Mouse (Mus musculus) brain, embryonic 14.5 days (tissue): ENCODE data around the gene Podn.

Source experiments
- CTCF ChIP-seq: fragments of 200-500 bp; IDR thresholded peaks from 2 replicates; pipeline ENCODE4 v1.5.1; 2012; ENCODE audit warnings: inconsistent platforms, mild to moderate bottlenecking, moderate library complexity, borderline replicate concordance; ENCODE audit not compliant: insufficient read depth, insufficient read length; ENCODE audit errors: extremely low read depth
- POLR2A ChIP-seq: fragments of 200-500 bp; IDR thresholded peaks from 2 replicates; pipeline ENCODE4 v1.6.1; 2012; ENCODE audit warnings: mild to moderate bottlenecking, inconsistent platforms, borderline replicate concordance; ENCODE audit not compliant: poor library complexity, insufficient read depth, insufficient read length, severe bottlenecking; ENCODE audit errors: extremely low read depth

DNA sequence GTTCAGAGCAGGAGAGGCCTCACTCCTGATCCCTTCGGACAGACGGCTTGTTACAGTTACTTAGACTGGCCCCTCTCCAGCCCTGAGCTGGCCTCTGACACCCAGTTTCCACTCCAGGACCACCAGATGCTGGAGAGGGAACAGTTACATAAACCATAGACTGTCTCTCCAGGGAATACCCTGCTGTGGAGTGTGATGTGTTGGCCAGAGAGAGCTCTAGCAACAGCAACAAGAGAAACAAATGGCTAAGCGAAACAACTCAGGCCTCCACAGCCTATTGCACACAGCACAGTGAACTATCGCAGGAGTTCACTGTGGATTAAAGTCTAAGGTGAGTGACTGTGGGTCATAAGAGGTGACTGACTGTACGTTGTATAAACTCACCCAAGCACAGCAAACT, 71.6 kb downstream of the Podn start:
- TF ChIP-seq POLR2A (no peak), CTCF (no peak)
